Mouse (Mus musculus) adrenal gland, adult 2 months (tissue): ENCODE data around the gene Pcnx. TPM values are rescaled to one million over a fixed set of nuclear protein-coding genes. Genes with fewer than 3 reads are reported as not detected.

Experiments used
- polyA plus RNA-seq: library from polyadenylated mRNA; depleted of rRNA; stranded (reverse); fragments of >200 nt; gene quantifications from 2 replicates; pipeline ENCODE4 v1.2.3, GENCODE M21; 2012; rRNA removed
- total RNA-seq, 2 experiments: library from RNA; stranded (reverse); gene quantifications; 2 replicates each; pipeline ENCODE4 v1.2.3; 2021

Pcnx gene
- total and polyA plus RNA-seq, 3 experiments, result 23.4 to 56.5 (median 48.7) TPM

Other genes starting within 250 kb of the Pcnx start
- gene Ttc9, start 228.8 kb upstream of the Pcnx start, total RNA-seq, result 1 to 10 TPM; 3.7 to 3.8 TPM
- gene Ttc9, start 228.8 kb upstream of the Pcnx start, polyA plus RNA-seq, result 0.73 TPM in 2 replicates
- 1 to 10 TPM in 1 of 2 experiments, under 1 TPM in 1; 0.81 to 4.2 TPM for gene Map3k9, start 78.8 kb upstream of the Pcnx start, total RNA-seq
- gene Map3k9, start 78.8 kb upstream of the Pcnx start, polyA plus RNA-seq, result 1.3 and 2.1 TPM in 2 replicates